Mouse (Mus musculus) liver, postnatal 0 days (tissue): ENCODE results near the gene Cox19. TPM values are rescaled to one million over a fixed set of nuclear protein-coding genes. Genes with fewer than 3 reads are reported as not detected.

ENCODE experiments used
- ATAC-seq: fragments of 200-750 bp; cut with Nextera tagmentation; 2 replicates; pipeline ENCODE4 v1.8.0; 2017; ENCODE audit warnings: mild to moderate bottlenecking, moderate library complexity
- DNase-seq: peaks from one replicate; pipeline ENCODE4 v3.0.0-alpha.2; 2016
- H3K27ac ChIP-seq: fragments of 300-500 bp; sonication (generic); 2 replicates; pipeline ENCODE4 v1.5.1; 2014; ENCODE audit warnings: antibody characterized with exemption, moderate library complexity, mild to moderate bottlenecking, low read depth
- H3K27me3 ChIP-seq: fragments of 300-500 bp; sonication (generic); 2 replicates; pipeline ENCODE4 v1.6.1; 2014; ENCODE audit warnings: low read length, control low read depth, mixed read lengths; ENCODE audit not compliant: insufficient read depth
- H3K36me3 ChIP-seq: fragments of 300-500 bp; sonication (generic); replicated peaks from 2 replicates; pipeline ENCODE4 v1.6.1; 2014; ENCODE audit warnings: mild to moderate bottlenecking, control low read depth, low read length, moderate library complexity, mixed read lengths; ENCODE audit not compliant: insufficient read depth
- H3K4me1 ChIP-seq: fragments of 300-500 bp; sonication (generic); 2 replicates; pipeline ENCODE4 v1.6.1; 2014; ENCODE audit warnings: antibody characterized with exemption, mild to moderate bottlenecking, control low read depth; ENCODE audit not compliant: insufficient read depth
- H3K4me2 ChIP-seq: fragments of 300-500 bp; sonication (generic); 2 replicates; pipeline ENCODE4 v1.6.1; 2014; ENCODE audit warnings: low read depth, mild to moderate bottlenecking, low read length, moderate library complexity, mixed read lengths
- H3K4me3 ChIP-seq: fragments of 300-500 bp; sonication (generic); 2 replicates; pipeline ENCODE4 v1.5.1; 2014; ENCODE audit warnings: low read depth, low read length
- H3K9ac ChIP-seq: fragments of 300-500 bp; sonication (generic); replicated peaks from 2 replicates; pipeline ENCODE4 v1.6.1; 2014; ENCODE audit warnings: mild to moderate bottlenecking, moderate library complexity
- H3K9me3 ChIP-seq: fragments of 300-500 bp; sonication (generic); 2 replicates; pipeline ENCODE4 v1.6.1; 2016; ENCODE audit warnings: mild to moderate bottlenecking, control low read depth, low read length, mixed read lengths
- CTCF ChIP-seq: sonication (generic); IDR thresholded peaks from 2 replicates; pipeline ENCODE4 v1.5.1; 2016; ENCODE audit warnings: antibody characterized with exemption, low read depth
- EP300 ChIP-seq: IDR thresholded peaks from 2 replicates; pipeline ENCODE4 v1.6.1; 2016; ENCODE audit warnings: antibody characterized with exemption, low read depth, mild to moderate bottlenecking
- WGBS: fragments of 180-500 bp; shearing (Covaris S2); extraction: QIAGEN DNeasy Blood & Tissue Kit; methylation state at CpG from one replicate; pipeline ENCODE4 v1.1.7; 2014; ENCODE audit not compliant: insufficient replicate concordance; 5-methylcytosine and 5-hydroxymethylcytosine counted together
- polyA plus RNA-seq: library from polyadenylated mRNA; unstranded; fragments of >200 nt; fragmentation: Nextera tagmentation; extraction: Ambion mirVana; gene quantifications from 2 replicates; pipeline ENCODE4 v1.2.1, GENCODE M21; 2015

Cox19 gene
- polyA plus RNA-seq, 1 experiment from 2014 or later = 37.1 TPM

DNA sequence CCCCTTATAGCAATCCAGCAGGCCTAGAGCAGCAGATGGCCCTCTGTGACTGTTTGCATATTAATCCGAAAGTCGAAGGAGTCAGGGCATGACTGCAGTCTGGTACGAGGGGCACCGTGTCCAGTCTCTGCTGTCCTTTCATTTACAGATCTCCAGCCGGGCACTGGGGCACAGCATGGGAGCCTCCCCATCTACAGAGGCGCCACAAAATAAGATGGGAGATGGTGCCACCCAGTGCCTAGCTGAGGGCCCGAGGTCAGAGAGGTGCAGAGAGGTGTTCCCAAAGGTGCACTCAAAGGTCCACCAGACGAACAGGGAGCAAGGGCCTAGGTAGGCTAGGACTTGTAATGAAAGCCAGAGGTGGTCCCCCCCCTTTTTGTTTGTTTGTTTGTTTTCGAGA, 32.0 kb upstream of the Cox19 start:
- peaks cover 90% of the 10 kb centered on the region for H3K4me1 ChIP-seq
- H3K4me3 ChIP-seq = peak overlapping the region; percentile 82
- peak overlapping the region; percentile 83 for H3K9ac ChIP-seq
- DNase-seq (no peak), ATAC-seq (no peak)
- peaks cover 24% of the 10 kb centered on the region for H3K36me3 ChIP-seq
- H3K9me3 ChIP-seq = no peaks in the 10 kb centered on the region
- H3K27ac ChIP-seq = peak overlapping the region; percentile 99
- WGBS = 49% methylated on average over 9 of the region's 9 CpGs
- TF ChIP-seq EP300 = no peak
- TF ChIP-seq CTCF = no peak
- H3K4me2 ChIP-seq = peak overlapping the region; percentile 82
- no peaks in the 10 kb centered on the region for H3K27me3 ChIP-seq

DNA sequence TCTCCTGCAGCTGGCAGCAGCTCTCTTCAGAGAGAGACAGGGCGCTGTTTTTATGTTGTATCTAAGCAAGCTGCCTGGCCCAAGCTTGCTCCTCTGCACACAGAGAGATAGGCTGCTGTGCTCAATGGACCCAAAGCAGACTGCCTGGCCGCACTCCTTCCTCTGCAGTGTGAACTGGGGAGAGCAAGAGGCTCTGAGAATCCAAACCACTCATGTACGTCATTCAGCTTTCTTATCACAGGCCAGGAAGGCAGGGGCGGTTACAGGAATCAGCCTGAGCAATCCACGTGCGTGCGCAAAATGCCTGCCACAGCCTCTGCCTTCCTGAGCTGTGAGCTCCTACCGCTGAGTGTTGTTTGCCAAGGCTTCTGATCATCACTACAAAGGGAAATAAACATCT, 31.5 kb upstream of the Cox19 start:
- Histone ChIP-seq H3K9ac (peak overlapping the region; percentile 83), H3K27me3 (no peaks in the 10 kb centered on the region), H3K36me3 (peaks cover 22% of the 10 kb centered on the region), H3K4me2 (peak overlapping the region; percentile 82), H3K4me1 (peaks cover 90% of the 10 kb centered on the region), H3K4me3 (peak overlapping the region; percentile 82), H3K9me3 (no peaks in the 10 kb centered on the region), H3K27ac (peak overlapping the region; percentile 99)
- peak; percentile 66 for ATAC-seq
- WGBS = 15% methylated on average over 8 of the region's 8 CpGs
- TF ChIP-seq EP300 (peak; percentile 90), CTCF (no peak; the same call in 1 of the 2 replicates)
- DNase-seq = peak; percentile 79

DNA sequence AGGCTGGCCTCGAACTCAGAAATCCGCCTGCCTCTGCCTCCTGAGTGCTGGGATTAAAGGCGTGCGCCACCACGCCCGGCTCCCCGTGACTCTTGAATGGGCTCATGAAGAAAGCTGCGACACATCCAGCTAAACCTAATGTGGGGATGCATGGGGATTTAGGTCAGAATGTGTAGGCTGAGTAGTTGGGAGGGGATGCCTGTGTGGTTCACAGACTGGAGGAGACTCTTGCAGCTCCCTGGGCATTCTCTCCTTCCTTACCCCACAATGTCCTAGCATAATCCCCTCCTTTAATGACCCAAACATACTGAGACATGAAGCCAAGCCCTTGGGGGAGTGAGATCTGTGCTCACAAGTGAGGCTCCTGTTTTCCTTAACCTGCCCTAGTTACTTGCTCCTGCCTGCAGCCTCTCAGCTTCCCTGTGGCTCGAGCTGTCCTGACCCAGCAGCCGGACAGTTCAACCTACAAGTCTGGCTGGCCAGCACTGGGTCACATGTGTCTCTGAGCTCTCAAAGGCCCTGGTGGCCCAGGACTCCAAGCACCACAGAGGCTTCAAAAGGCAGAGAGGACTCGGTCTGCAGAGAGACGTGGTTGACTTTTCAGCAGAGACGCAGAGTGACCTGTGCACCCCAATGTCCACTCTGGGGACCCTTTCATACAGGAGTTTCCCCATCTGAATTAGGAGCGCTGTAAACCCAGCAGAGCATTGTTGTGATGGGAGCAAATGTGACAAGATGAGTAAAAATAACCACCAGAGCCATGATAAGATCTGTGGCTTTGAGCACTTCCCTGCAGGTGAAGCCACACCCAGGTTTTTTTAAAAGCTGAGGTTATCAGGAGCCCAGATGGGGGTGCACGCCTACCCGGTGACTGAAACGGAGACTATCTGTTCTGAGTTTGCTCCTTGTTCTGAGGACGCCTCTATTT, 30.6 kb upstream of the Cox19 start:
- peaks cover 89% of the 10 kb centered on the region for H3K4me1 ChIP-seq
- WGBS = 30% methylated on average over 18 of the region's 18 CpGs
- H3K9ac ChIP-seq = peak overlapping the region; percentile 83
- DNase-seq (peak; percentile 68), ATAC-seq (peak; percentile 49)
- peak overlapping the region; percentile 82 for H3K4me2 ChIP-seq
- no peaks in the 10 kb centered on the region for H3K27me3 ChIP-seq
- TF ChIP-seq EP300 = peak; percentile 93
- TF ChIP-seq CTCF = no peak; the same call in 1 of the 2 replicates
- H3K36me3 ChIP-seq = peaks cover 18% of the 10 kb centered on the region
- peak overlapping the region; percentile 82 for H3K4me3 ChIP-seq
- no peaks in the 10 kb centered on the region for H3K9me3 ChIP-seq
- H3K27ac ChIP-seq = peak overlapping the region; percentile 99

DNA sequence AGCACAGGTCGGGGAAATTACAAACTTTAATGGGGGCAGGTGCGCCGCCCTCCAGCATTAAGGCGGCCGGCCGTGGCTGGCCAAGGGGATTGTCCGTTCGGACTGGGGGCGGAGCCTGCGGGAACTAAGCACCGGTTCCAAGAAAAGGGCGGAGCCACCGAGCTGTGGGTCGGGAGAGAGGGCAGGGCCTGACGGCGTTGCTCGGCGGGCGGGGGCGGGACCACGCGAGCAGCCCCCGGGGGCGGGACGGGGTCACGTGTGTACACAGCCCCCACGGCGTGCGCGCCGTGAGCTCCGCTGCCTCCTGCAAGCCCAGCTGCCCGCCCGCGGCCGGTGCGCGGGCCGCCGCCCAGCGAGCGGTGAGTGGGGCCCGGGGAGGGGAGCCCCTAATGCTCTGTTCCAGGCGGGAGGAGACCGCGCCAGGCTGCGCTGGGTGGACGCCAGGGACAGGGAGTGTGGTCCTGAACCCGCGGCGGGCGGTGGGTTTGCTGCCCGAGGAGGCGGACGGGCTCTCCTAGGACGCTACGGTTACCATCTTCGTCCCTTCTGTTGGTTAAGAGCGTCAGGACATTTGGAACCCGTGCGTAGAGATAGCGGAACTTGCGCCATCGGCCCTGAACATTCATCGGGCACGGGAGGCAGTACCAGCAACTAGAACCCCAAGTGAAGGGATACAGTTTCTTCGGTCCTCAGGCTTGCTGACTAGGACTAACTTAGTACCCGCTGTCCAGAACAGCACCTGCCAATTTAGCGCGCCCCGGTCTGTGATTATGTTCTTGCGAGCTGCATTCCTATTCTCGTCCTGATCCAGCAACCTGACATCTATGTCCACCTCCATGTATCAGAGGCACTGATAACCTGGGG, 29.4 kb upstream of the Cox19 start:
- Histone ChIP-seq H3K9ac (peak overlapping the region; percentile 83), H3K4me2 (peak overlapping the region; percentile 82), H3K27me3 (no peaks in the 10 kb centered on the region), H3K4me3 (peak overlapping the region; percentile 82), H3K4me1 (peaks cover 84% of the 10 kb centered on the region), H3K36me3 (peaks cover 11% of the 10 kb centered on the region), H3K27ac (peak overlapping the region; percentile 99), H3K9me3 (no peaks in the 10 kb centered on the region)
- ATAC-seq (peak; percentile 73), DNase-seq (peak; percentile 97)
- TF ChIP-seq CTCF = no peak
- TF ChIP-seq EP300 = no peak
- 2% methylated on average over 50 of the region's 73 CpGs for WGBS

DNA sequence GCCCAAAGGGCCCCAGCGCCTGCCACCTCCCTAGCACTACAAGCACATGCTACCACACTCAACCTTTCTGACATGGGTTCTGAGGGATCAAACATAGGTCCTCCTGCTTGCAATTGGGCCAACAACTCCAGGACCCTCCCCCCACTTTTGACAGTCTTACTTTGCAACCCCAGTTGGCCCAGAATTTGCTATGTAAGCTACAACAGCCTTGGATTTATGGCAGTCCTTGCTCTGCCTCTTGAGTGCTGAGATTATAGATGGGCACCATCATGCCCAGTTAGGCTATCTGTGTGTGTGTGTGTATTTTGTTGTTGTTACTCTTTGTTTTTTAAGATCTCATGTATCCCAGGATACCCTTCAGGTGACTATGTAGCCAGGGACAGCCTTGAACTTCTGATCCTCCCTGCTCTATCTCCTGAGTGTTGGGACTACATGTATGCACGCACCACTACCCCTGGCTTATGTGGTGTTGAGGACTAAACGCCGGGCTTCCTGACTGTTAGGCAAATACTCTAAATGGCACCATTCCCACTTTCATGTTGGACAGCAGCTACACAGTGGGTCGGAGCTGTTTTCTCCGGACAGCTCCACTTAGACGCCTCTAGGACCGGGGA, 28.7 kb upstream of the Cox19 start:
- no peak for TF ChIP-seq CTCF
- TF ChIP-seq EP300 = no peak; the same call in 1 of the 2 replicates
- H3K9me3 ChIP-seq = no peaks in the 10 kb centered on the region
- peaks cover 76% of the 10 kb centered on the region for H3K4me1 ChIP-seq
- H3K4me2 ChIP-seq = peak overlapping the region; percentile 82
- peak overlapping the region; percentile 82 for H3K4me3 ChIP-seq
- H3K36me3 ChIP-seq = peaks cover 4% of the 10 kb centered on the region
- DNase-seq (no peak), ATAC-seq (no peak; the same call in 1 of the 2 replicates)
- peak overlapping the region; percentile 83 for H3K9ac ChIP-seq
- H3K27me3 ChIP-seq = no peaks in the 10 kb centered on the region
- 10% methylated on average over 8 of the region's 8 CpGs for WGBS
- peak overlapping the region; percentile 99 for H3K27ac ChIP-seq
